ENCODE assay signal across 15 mouse cellular contexts in the genomic region with DNA sequence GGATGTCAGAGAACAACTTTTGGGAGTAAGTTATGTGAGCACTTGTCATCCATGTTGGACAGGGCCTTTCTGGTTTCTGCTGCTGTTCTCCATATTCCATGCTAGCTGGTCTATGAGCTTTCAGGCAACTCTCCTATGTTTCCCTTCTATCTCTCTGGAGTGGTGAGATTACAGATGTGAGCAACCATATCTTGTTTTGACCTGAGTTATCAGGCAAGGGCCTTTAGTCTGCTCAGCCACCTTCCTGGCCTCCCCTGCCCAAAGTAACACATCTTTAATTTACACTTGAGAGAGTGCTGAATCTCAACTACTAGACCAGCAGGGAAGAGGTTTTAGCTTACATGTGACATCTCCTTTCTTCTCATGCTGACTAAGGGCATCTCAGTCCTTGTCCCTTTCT. TPM values are rescaled to one million over a fixed set of nuclear protein-coding genes. Genes with fewer than 3 reads are reported as not detected.
A peak's percentile ranks its signal among the peaks of the same experiment; 100 is the strongest.
DNase-seq lines count a peak whose midpoint lies in the region; ATAC-seq and TF ChIP-seq lines count a peak whose summit lies in the region.
"Had no signal": no experiment of that assay in that cellular context is flagged by ENCODE, and none has a peak within 500 bp of the region (broad histone marks: within the 10 kb centered on the region; RNA-seq: fewer than 3 reads in every experiment).

No protein-coding gene starts in this region.

- peak overlapping the region; percentile 47; the same call in 1 of the 2 replicates for H3K27ac ChIP-seq in lung, postnatal 0 days (ENCODE audit: low read length)
- H3K27ac ChIP-seq in liver, embryonic 15.5 days (replicated peaks): peak overlapping the region; percentile 77
- H3K27ac ChIP-seq: embryonic facial prominence, embryonic 12.5 days; heart, embryonic 13.5 days; kidney, postnatal 0 days; limb, embryonic 15.5 days; midbrain, embryonic 12.5 days had no signal

- no peak for TF ChIP-seq EP300 in lung, postnatal 0 days (IDR thresholded peaks at IDR 0.05)

- no peak for TF ChIP-seq CTCF in lung, postnatal 0 days (IDR thresholded peaks at IDR 0.05)

- H3K27me3 ChIP-seq in lung, postnatal 0 days (replicated peaks; ENCODE audit: insufficient read depth, low read length): no peaks in the 10 kb centered on the region
- H3K27me3 ChIP-seq in liver, embryonic 15.5 days: no peaks in the 10 kb centered on the region
- H3K27me3 ChIP-seq: embryonic facial prominence, embryonic 12.5 days; heart, embryonic 13.5 days; limb, embryonic 15.5 days; midbrain, embryonic 12.5 days had no signal

- DNase-seq in lung, postnatal 0 days (ENCODE audit: low spot score): no peak
- DNase-seq in lung, postnatal 10 days: no peak
- DNase-seq in right cerebral cortex, postnatal 4 days: no peak
- no peak for DNase-seq in kidney, postnatal 36 days
- DNase-seq in cerebellum, adult 18-20 months: no peak
- DNase-seq: adrenal gland, postnatal 25 days; layer of hippocampus, adult 9-11 months had no signal

- H3K4me2 ChIP-seq in lung, postnatal 0 days (replicated peaks; ENCODE audit: low read depth, low read length): no peak overlapping the region
- peak overlapping the region; percentile 43 for H3K4me2 ChIP-seq in liver, embryonic 15.5 days
- H3K4me2 ChIP-seq: embryonic facial prominence, embryonic 12.5 days; heart, embryonic 13.5 days; limb, embryonic 15.5 days; midbrain, embryonic 12.5 days had no signal

- H3K9me3 ChIP-seq in lung, postnatal 0 days (ENCODE audit: low read length): no peaks in the 10 kb centered on the region
- no peaks in the 10 kb centered on the region for H3K9me3 ChIP-seq in liver, embryonic 15.5 days (replicated peaks)
- H3K9me3 ChIP-seq: embryonic facial prominence, embryonic 12.5 days; G1E; heart, embryonic 13.5 days; limb, embryonic 15.5 days; midbrain, embryonic 12.5 days had no signal

- H3K4me1 ChIP-seq in lung, postnatal 0 days (ENCODE audit: insufficient read depth, low read depth, low read length): no peaks in the 10 kb centered on the region
- H3K4me1 ChIP-seq in liver, embryonic 15.5 days (replicated peaks): peaks cover 67% of the 10 kb centered on the region
- H3K4me1 ChIP-seq: embryonic facial prominence, embryonic 12.5 days; limb, embryonic 15.5 days; midbrain, embryonic 12.5 days had no signal

- H3K9ac ChIP-seq in lung, postnatal 0 days (replicated peaks; ENCODE audit: low read depth): no peak overlapping the region
- no peak overlapping the region for H3K9ac ChIP-seq in liver, embryonic 15.5 days
- H3K9ac ChIP-seq: embryonic facial prominence, embryonic 12.5 days; heart, embryonic 13.5 days; limb, embryonic 15.5 days; midbrain, embryonic 12.5 days had no signal

- H3K4me3 ChIP-seq in lung, postnatal 0 days (ENCODE audit: low read depth, low read length): no peak overlapping the region
- no peak overlapping the region for H3K4me3 ChIP-seq in liver, embryonic 15.5 days (replicated peaks)
- H3K4me3 ChIP-seq: embryonic facial prominence, embryonic 12.5 days; heart, embryonic 13.5 days; limb, embryonic 15.5 days; midbrain, embryonic 12.5 days had no signal

- ATAC-seq in lung, postnatal 0 days: no peak
- peak; percentile 74 for ATAC-seq in erythroblast, adult 5-6 weeks (replicated peaks; ENCODE audit: low FRiP score, poor library complexity, severe bottlenecking)
- ATAC-seq in liver, embryonic 15.5 days (ENCODE audit: insufficient read depth): peak; percentile 86

- no peaks in the 10 kb centered on the region for H3K36me3 ChIP-seq in lung, postnatal 0 days (ENCODE audit: insufficient read depth, low read length)
- H3K36me3 ChIP-seq in liver, embryonic 15.5 days (replicated peaks): no peaks in the 10 kb centered on the region
- H3K36me3 ChIP-seq: embryonic facial prominence, embryonic 12.5 days; G1E; heart, embryonic 13.5 days; limb, embryonic 15.5 days; midbrain, embryonic 12.5 days had no signal

RNA-seq across cellular contexts. Expression of gene Slc30a5, which starts 32.5 kb away (rescaled TPM):
- 30.8 and 31.1 TPM in 2 replicates for polyA plus RNA-seq in lung, postnatal 0 days (2015; fragmentation: Nextera tagmentation; extraction: Ambion mirVana)
- total RNA-seq in erythroblast, adult 5-6 weeks (2015; ENCODE audit: low replicate concordance): 22.8 and 38.6 TPM in 2 replicates
- 16.2 and 17.9 TPM in 2 replicates for total RNA-seq in erythroblast, adult 5-6 weeks (2017; ENCODE audit: low replicate concordance)
- 25.1 and 25.5 TPM in 2 replicates for polyA plus RNA-seq in liver, embryonic 15.5 days (2015; fragmentation: Nextera tagmentation; extraction: Ambion mirVana)
